ENCODE assay signal across 25 mouse cellular contexts in genomic region chr11:108334658-108335057, GRCm38 (mm10). TPM values are rescaled to one million over a fixed set of nuclear protein-coding genes. Genes with fewer than 3 reads are reported as not detected.
"Had no signal": no experiment of that assay in that cellular context is flagged by ENCODE, and none has a peak within 500 bp of the region (broad histone marks: within the 10 kb centered on the region; RNA-seq: fewer than 3 reads in every experiment).

No protein-coding gene starts in this region.

- H3K9me3 ChIP-seq: limb, embryonic 13.5 days; liver, embryonic 12.5 days; liver, embryonic 15.5 days; lung, embryonic 15.5 days; megakaryocyte, embryonic 14.5 days; midbrain, embryonic 10.5 days; midbrain, embryonic 13.5 days; neural tube, embryonic 13.5 days; stomach, embryonic 15.5 days had no signal

- H3K36me3 ChIP-seq: liver, embryonic 12.5 days; liver, embryonic 15.5 days; lung, embryonic 15.5 days; midbrain, embryonic 10.5 days; neural tube, embryonic 13.5 days; stomach, embryonic 15.5 days had no signal

- ATAC-seq: liver, embryonic 12.5 days; midbrain, embryonic 13.5 days; midbrain, embryonic 16.5 days had no signal

- H3K9ac ChIP-seq: limb, embryonic 13.5 days; liver, embryonic 12.5 days; liver, embryonic 15.5 days; lung, embryonic 15.5 days; neural tube, embryonic 13.5 days; stomach, embryonic 15.5 days had no signal

- H3K27ac ChIP-seq: left cerebral cortex, adult 2 months; limb, embryonic 13.5 days; liver, embryonic 12.5 days; liver, embryonic 15.5 days; lung, embryonic 15.5 days; midbrain, embryonic 13.5 days; neural tube, embryonic 13.5 days; stomach, embryonic 15.5 days had no signal

- H3K4me3 ChIP-seq: left cerebral cortex, adult 2 months; limb, embryonic 13.5 days; liver, embryonic 12.5 days; liver, embryonic 15.5 days; lung, embryonic 15.5 days; midbrain, embryonic 10.5 days; midbrain, embryonic 13.5 days; myocyte; neural tube, embryonic 13.5 days; stomach, embryonic 15.5 days had no signal

- H3K4me1 ChIP-seq: liver, embryonic 12.5 days; stomach, embryonic 15.5 days had no signal

- H3K27me3 ChIP-seq: limb, embryonic 13.5 days; liver, embryonic 12.5 days; liver, embryonic 15.5 days; lung, embryonic 15.5 days; megakaryocyte, embryonic 14.5 days; midbrain, embryonic 13.5 days; neural tube, embryonic 13.5 days; stomach, embryonic 15.5 days had no signal

- H3K4me2 ChIP-seq: limb, embryonic 13.5 days; liver, embryonic 12.5 days; liver, embryonic 15.5 days; lung, embryonic 15.5 days; midbrain, embryonic 13.5 days; neural tube, embryonic 13.5 days; stomach, embryonic 15.5 days had no signal

- DNase-seq: kidney, adult 11 months; kidney, postnatal 25 days; layer of hippocampus, postnatal 36 days; liver; lung, adult 18-20 months; lung, postnatal 10 days; lung, postnatal 36 days; retina, postnatal 1 day; right cerebral cortex, postnatal 25 days; spleen, adult 18-20 months; thymus, postnatal 25 days had no signal

RNA-seq across cellular contexts. Expression of gene Apoh, which starts 8.5 kb away (rescaled TPM):
- total RNA-seq: monocyte, adult 5-6 weeks; neutrophil, adult 5-6 weeks had no signal
- polyA plus RNA-seq: limb, embryonic 13.5 days; midbrain, embryonic 10.5 days had no signal
